Mouse (Mus musculus) Patski (cell line): ENCODE measurements around the gene Actn2. TPM values are rescaled to one million over a fixed set of nuclear protein-coding genes. Genes with fewer than 3 reads are reported as not detected.
A peak's percentile ranks its signal among the peaks of the same experiment; 100 is the strongest.

Experiments used
- ATAC-seq: fragments of 100-300 bp; one replicate; pipeline ENCODE4 v1.8.0; 2021
- CTCF ChIA-PET: fragments of 350-600 bp; sonication (Branson Sonifier 250); formaldehyde crosslinking; loops from one replicate; lab custom pipeline; 2022; ENCODE audit warnings: inconsistent platforms; lab: Charles Lee
- POLR2A ChIA-PET: fragments of 350-600 bp; sonication (Branson Sonifier 250); formaldehyde crosslinking; loops from one replicate; lab custom pipeline; 2022; ENCODE audit warnings: antibody characterized with exemption, inconsistent platforms; lab: Charles Lee
- DNase-seq: peaks from one replicate; pipeline ENCODE4 v3.0.0-alpha.2; 2011; ENCODE audit warnings: low read depth, low spot score
- H3K27me3 ChIP-seq: fragments of 371-371 bp; one replicate; pipeline ENCODE4 v1.5.1; 2021
- CTCF ChIP-seq: fragments of 100-300 bp; IDR thresholded peaks from one replicate; pipeline ENCODE4 v1.5.1; 2021
- in situ Hi-C: fragments of 300-500 bp; cut with MboI; formaldehyde crosslinking; loops from 3 replicates; pipeline ENCODE4 v1.11.1; 2018; ENCODE audit warnings: low pct_unique_long_range_greater_than_20kb, mixed read lengths
- polyA plus RNA-seq: library from polyadenylated mRNA; unstranded; gene quantifications from one replicate; pipeline ENCODE4 v1.2.3, GENCODE M21; 2021

The Actn2 gene
- polyA plus RNA-seq, 1 experiment from 2014 or later = 0.33 TPM

DNA sequence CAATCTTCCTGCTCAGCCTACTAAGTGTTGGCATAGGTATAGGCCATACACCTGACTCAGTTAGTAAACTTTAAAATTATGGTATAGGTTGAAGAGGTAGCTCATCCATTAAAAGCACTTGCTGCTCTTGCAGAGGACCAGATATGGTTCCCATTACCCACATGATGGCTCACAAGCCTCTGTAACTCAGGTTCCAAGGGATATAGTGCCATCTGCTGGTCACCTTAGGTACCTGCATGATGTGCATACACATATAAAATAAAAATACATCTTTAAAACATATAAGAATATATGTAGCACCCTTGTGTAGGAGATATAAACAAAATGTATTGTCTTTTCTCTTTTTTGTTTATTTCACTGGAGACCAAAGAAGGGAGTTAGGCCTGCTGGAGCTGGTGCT, 79.1 kb downstream of the Actn2 start:
- ChIA-PET CTCF (interaction anchor here (1.6 kb wide), 1 partner anchor 12 kb away, joined by 8 read pairs; no protein-coding TSS in a partner anchor), POLR2A (no interaction called here)
- DNase-seq = no peak
- no peaks in the 10 kb centered on the region for H3K27me3 ChIP-seq
- ATAC-seq = no peak
- TF ChIP-seq CTCF = no peak
- in situ Hi-C loops = no loop called here

DNA sequence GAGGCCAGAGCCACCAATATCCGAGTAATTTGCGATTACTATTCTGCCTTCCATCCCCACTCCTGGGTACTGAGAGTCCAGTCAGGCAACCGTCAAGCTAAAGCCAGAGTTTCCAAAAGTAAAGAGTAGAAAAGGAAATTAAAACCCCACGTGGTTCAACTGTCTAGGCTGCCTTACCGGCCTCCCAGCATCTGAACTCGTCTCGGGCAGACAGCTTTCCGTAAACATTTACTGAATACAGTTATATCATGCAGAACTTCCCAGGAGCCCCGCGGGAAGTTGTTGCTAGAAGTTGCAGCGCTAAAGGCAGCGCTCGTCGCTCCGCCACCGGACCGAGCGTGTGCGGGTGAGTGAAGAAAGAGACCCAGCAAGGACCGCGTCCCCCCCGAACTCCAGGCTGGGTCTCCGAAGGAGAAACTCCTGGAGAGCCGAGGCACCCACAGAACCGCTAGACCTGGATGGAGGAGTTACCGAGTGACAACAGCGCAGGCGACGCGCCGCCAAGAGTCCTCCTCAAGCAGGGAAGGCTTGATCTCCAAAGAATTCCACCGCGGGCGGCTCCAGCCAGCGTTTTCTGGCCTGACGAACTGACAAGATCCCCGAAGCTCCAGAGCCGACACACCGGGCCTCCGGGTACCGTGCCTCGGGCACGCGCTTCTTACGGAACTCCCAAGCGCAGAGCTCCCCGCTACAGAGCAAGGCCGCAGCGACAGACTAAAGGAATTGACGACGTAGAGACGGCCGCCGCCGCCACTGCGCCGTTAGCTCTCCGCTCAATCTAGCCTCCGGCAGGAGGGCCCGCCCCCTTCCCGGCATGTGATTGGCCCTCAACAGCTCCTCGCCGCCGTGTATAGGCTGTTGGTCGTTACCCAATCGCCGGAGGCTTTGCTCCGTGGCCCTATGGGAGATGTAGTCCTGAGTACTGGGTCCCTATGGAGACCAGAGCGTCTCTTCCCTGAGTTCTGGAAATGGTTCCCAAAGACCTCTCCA, 82.9 kb downstream of the Actn2 start, which contains the start of gene Mtr:
TSS of gene Mtr (minus strand) at position 723 of the 990 bp plus-strand sequence.
- DNase-seq (peak; percentile 76), ATAC-seq (peak; percentile 100)
- TF ChIP-seq CTCF = no peak
- H3K27me3 ChIP-seq = no peaks in the 10 kb centered on the region
- CTCF ChIA-PET = interaction anchor here (0.6 to 1.9 kb wide), 5 partner anchors 9 to 48 kb away, joined by 3 to 14 read pairs (median 4); no protein-coding TSS in a partner anchor
- in situ Hi-C loops = no loop called here
- POLR2A ChIA-PET = interaction anchor here (0.6 to 2.1 kb wide), 3 partner anchors 12 to 22 kb away, joined by 3 to 4 read pairs (median 4); no protein-coding TSS in a partner anchor

DNA sequence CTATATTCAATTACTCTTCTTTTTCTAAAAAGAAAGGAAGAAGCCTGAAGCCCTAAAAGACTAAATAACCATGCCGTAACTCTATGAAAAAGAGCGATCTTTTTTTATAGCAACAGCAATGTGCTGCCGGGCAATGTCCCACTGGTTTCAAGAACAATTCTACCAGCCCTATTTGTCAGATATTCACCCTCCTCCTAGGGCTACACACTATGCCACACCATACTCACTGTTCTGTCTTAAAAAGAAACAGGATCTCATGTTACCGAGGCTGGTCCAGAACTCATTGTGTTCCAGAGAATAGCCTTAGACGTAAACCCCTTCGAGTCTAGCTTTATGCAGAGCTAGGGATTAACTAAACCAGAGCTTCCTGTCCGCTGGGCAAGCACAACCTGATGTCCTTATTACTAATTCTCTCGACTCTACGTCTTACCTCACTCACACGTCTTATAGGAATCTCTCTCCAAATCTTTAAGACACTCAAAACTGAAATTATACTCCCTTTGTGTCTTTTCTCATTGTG, 83.6 kb downstream of the Actn2 start:
- ATAC-seq = no peak
- no peak for DNase-seq
- no peaks in the 10 kb centered on the region for H3K27me3 ChIP-seq
- POLR2A ChIA-PET = interaction anchor here (0.9 to 2.1 kb wide), 2 partner anchors 11 to 18 kb away, joined by 4 read pairs; no protein-coding TSS in a partner anchor
- no peak for TF ChIP-seq CTCF
- in situ Hi-C loops = no loop called here
- CTCF ChIA-PET = interaction anchor here (1.5 to 2.2 kb wide), 3 partner anchors 10 to 16 kb away, joined by 3 to 14 read pairs (median 12); no protein-coding TSS in a partner anchor

DNA sequence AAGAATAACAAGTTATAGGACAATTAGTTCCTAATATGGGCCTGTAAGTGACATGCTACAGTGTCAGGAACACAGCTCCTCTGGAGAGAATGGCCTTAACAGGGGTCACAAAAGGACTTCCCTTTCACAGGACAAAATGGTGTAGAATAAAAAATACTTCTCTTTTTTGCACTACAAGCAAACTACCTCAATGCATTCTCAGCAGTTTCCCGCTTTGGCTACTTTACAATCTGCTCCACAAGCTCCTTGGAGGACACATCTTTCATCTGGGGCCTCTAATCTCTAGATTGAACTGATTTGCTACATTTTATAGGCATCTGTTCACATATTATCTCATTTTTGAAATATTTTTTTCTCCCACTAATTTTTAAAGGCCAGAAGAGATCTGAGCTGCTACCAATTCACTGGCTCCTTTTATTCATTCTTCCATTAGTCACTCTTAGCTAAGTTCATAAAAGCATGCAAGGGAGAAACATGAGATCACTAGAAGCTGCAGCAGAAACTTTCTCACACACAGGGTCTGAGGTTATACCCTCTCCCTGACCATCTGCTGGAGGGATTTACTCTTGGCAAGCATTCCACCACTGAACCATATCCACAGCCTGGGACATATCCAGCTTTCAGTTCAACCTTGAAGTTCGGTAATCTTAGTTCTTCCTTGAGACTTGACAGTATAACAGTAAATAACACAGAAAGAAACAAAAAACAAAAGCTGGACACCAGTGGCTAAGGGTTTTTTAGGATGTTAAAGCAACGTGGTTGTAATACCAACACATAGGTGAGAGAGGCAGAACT, 84.5 kb downstream of the Actn2 start:
- TF ChIP-seq CTCF = no peak
- DNase-seq (peak; percentile 50), ATAC-seq (peak; percentile 16)
- POLR2A ChIA-PET = interaction anchor here (0.8 to 2.1 kb wide), 2 partner anchors 10 to 11 kb away, joined by 3 to 4 read pairs; no protein-coding TSS in a partner anchor
- in situ Hi-C loops = no loop called here
- H3K27me3 ChIP-seq = no peaks in the 10 kb centered on the region
- CTCF ChIA-PET = interaction anchor here (1.1 to 2.2 kb wide), 3 partner anchors 9 to 37 kb away, joined by 3 to 14 read pairs (median 12); no protein-coding TSS in a partner anchor

DNA sequence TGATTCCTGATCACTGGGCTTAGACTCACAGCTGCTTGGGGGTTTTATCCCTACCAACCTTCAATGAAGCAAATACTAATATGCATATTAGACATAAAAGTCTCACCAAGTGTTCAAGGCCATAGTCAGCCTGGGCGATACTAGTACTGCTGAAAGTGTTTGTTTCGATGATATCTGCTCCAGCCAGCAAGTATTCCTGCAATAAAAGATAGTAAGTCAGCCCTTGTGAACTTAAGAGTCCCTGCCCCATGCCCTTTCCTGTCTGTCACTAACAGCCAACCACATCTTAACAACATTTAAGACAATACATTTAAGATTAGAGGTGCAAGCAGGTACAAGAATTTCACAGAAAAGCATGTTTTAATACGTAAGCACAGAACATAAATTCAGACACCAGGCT, 90.1 kb downstream of the Actn2 start:
- CTCF ChIA-PET = no interaction called here
- TF ChIP-seq CTCF = no peak
- DNase-seq = no peak
- POLR2A ChIA-PET = no interaction called here
- H3K27me3 ChIP-seq = no peaks in the 10 kb centered on the region
- no peak for ATAC-seq
- in situ Hi-C loops = no loop called here

DNA sequence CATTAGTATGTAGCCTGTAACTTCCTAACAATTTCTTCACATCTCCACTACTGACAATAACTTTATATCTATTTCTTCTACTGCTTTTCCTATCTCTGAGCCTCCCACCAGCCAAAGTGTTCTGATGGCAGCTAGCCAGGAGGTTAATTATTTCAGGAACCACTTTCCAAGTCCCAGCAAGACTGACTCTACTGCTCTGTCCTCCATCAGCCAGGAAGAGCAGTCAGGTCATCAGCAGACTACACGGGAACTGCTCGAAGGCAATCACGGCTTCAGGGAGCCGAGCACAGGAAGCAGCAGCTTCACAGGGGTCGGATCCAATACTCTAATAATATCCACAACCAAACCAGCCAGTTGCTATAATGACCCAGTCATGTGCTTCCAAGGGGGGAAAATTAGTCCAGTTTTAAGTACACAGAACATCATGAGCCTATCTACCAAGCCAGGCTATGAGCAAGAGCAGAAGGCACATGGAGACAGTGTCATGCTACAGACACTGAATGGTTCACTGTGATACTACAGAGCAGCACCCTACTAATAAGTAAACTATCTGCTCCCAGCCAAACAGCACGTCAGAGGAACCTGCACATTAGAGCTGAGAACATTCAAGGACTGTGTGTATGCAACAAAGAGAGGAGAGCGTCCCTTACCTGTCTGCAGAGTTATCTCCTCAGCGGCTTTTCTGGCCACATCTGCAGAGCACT, 91.2 kb downstream of the Actn2 start:
- no peaks in the 10 kb centered on the region for H3K27me3 ChIP-seq
- DNase-seq (no peak), ATAC-seq (no peak)
- no peak for TF ChIP-seq CTCF
- CTCF ChIA-PET = no interaction called here
- POLR2A ChIA-PET = no interaction called here
- in situ Hi-C loops = no loop called here

DNA sequence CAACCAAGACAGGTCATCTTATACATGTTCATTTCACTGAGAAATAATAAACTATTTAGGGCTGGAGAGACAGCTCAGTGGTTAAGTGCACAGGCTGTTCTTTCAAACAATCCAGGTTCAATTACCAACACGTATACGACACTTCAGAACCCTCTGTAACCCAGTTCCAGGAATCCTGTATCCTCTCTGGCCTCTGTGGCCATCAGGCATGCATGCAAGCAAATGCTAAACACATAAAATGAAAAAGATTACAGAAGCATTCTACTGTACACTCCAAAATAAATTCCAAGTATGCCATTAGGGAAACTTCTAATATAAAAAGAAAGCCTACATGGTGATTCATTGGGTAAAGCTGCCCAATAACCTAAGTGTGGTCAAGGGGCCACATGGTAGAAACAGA, 94.6 kb downstream of the Actn2 start:
- no peaks in the 10 kb centered on the region for H3K27me3 ChIP-seq
- ChIA-PET CTCF (interaction anchor here (0.7 to 2.5 kb wide), 3 partner anchors 10 to 27 kb away, joined by 3 to 12 read pairs (median 4); no protein-coding TSS in a partner anchor), POLR2A (interaction anchor here (1.0 kb wide), 1 partner anchor 11 kb away, joined by 4 read pairs; the partner anchor contains the start of gene Mtr)
- ATAC-seq (peak; percentile 96), DNase-seq (peak; percentile 48)
- in situ Hi-C loops = no loop called here
- no peak for TF ChIP-seq CTCF

DNA sequence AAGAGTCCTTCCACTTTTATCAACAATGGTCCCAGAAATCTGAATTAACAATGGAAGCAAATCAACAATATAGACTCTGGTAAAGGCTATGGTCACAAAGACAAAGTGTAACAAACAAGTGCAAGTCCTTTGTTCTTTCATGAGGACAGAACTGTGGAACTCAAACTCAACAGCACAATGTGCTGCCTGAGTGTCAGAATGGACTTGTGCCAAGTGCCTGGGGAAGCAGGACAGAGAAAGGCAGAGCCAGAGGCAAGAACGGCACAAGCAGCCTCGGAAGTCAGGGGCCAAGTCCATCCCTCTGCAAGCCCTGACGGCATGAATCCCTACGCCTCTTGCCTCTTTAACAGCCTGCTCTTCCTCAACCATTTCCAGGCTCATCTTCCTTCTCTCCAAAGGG, 96.6 kb downstream of the Actn2 start:
- ChIA-PET CTCF (interaction anchor here (0.9 to 1.2 kb wide), 2 partner anchors 13 to 18 kb away, joined by 3 read pairs; partner anchors contain the start of gene Mtr), POLR2A (no interaction called here)
- TF ChIP-seq CTCF = no peak
- DNase-seq = no peak
- in situ Hi-C loops = no loop called here
- ATAC-seq = no peak
- H3K27me3 ChIP-seq = no peaks in the 10 kb centered on the region

DNA sequence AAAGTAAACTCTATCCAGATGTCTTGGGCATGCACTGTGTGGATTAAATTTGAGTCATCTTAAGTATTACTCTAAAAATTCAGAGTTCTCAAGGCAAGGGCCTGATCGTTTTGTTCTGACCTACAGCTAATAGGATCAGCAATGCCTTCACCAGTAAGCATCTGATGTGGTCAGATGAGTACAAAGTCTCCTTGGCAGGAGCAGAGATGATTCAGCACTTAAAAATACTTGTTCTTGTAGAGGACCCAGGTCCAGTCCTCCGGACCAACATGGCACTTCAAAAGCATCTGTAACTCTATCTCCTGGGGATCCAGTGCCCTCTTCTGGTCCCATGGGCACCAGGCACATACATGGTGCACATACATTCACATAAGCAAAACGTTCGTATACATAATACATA, 108.4 kb downstream of the Actn2 start:
- DNase-seq (no peak), ATAC-seq (no peak)
- no peaks in the 10 kb centered on the region for H3K27me3 ChIP-seq
- TF ChIP-seq CTCF = peak; percentile 25
- ChIA-PET CTCF (interaction anchor here (1.3 kb wide), 1 partner anchor 41 kb away, joined by 4 read pairs; no protein-coding TSS in a partner anchor), POLR2A (no interaction called here)
- in situ Hi-C loops = no loop called here
